ENCODE assay signal across 8 mouse cellular contexts in genomic region chr6:71909384-71909783, GRCm38 (mm10). TPM values are rescaled to one million over a fixed set of nuclear protein-coding genes. Genes with fewer than 3 reads are reported as not detected.
DNase-seq lines count a peak whose midpoint lies in the region; ATAC-seq and TF ChIP-seq lines count a peak whose summit lies in the region.

No protein-coding gene starts in this region.

- DNase-seq in heart, embryonic 10.5 days (ENCODE audit: low spot score), result no peak
- DNase-seq in heart, postnatal 4 days, result no peak
- DNase-seq in frontal cortex, adult 2 months (ENCODE audit: extremely low spot score in 1 of 2, low spot score in 1 of 2), result no peak
- no peak for DNase-seq in urinary bladder, adult 2 months (ENCODE audit: low spot score)

- H3K9ac ChIP-seq in ES-Bruce4 (ENCODE audit: low read depth, poor library complexity, severe bottlenecking), result peak overlapping the region; percentile 32
- H3K9ac ChIP-seq in forebrain, embryonic 16.5 days (replicated peaks; ENCODE audit: low read depth, low read length), result peak overlapping the region; percentile 55
- H3K9ac ChIP-seq in liver, embryonic 16.5 days (ENCODE audit: low read depth, low read length), result peak overlapping the region; percentile 73

- TF ChIP-seq CTCF in ES-Bruce4 (IDR thresholded peaks at IDR 0.05; ENCODE audit: low read depth, low read length), result no peak

- peaks cover 21% of the 10 kb centered on the region for H3K4me1 ChIP-seq in heart, embryonic 10.5 days
- H3K4me1 ChIP-seq in ES-Bruce4 (ENCODE audit: control insufficient read depth, insufficient read depth, low read length), result no peaks in the 10 kb centered on the region
- H3K4me1 ChIP-seq in forebrain, embryonic 16.5 days (replicated peaks; ENCODE audit: control insufficient read depth, insufficient read depth, low read length), result peaks cover 14% of the 10 kb centered on the region
- H3K4me1 ChIP-seq in liver, embryonic 16.5 days (ENCODE audit: control insufficient read depth, low read depth, low read length), result peaks cover 25% of the 10 kb centered on the region

- peak overlapping the region; percentile 79 for H3K4me3 ChIP-seq in heart, embryonic 10.5 days
- peak overlapping the region; percentile 80 for H3K4me3 ChIP-seq in ES-Bruce4 (ENCODE audit: low read depth, low read length)
- peak overlapping the region; percentile 91 for H3K4me3 ChIP-seq in forebrain, embryonic 16.5 days (replicated peaks; ENCODE audit: low read length)
- H3K4me3 ChIP-seq in liver, embryonic 16.5 days (ENCODE audit: low read depth, low read length), result peak overlapping the region; percentile 80

- 18% methylated on average over 10 of the region's 10 CpGs for WGBS in heart, embryonic 10.5 days
- WGBS in forebrain, embryonic 16.5 days, result 33% methylated on average over 10 of the region's 10 CpGs
- WGBS in liver, embryonic 16.5 days (ENCODE audit: insufficient replicate concordance), result 11% methylated on average over 10 of the region's 10 CpGs

- TF ChIP-seq POLR2A in ES-Bruce4 (IDR thresholded peaks at IDR 0.05; ENCODE audit: insufficient read depth, low read length), result no peak

- H3K9me3 ChIP-seq in heart, embryonic 10.5 days, result no peaks in the 10 kb centered on the region
- H3K9me3 ChIP-seq in ES-Bruce4 (replicated peaks; ENCODE audit: control insufficient read depth, insufficient read depth, low read length, poor library complexity, severe bottlenecking), result no peaks in the 10 kb centered on the region
- no peaks in the 10 kb centered on the region for H3K9me3 ChIP-seq in forebrain, embryonic 16.5 days (ENCODE audit: control insufficient read depth, low read length)
- no peaks in the 10 kb centered on the region for H3K9me3 ChIP-seq in liver, embryonic 16.5 days (replicated peaks; ENCODE audit: control insufficient read depth, low read length)

- peaks cover 35% of the 10 kb centered on the region for H3K36me3 ChIP-seq in heart, embryonic 10.5 days
- H3K36me3 ChIP-seq in ES-Bruce4 (ENCODE audit: control insufficient read depth, insufficient read depth, low read length, poor library complexity, severe bottlenecking), result peaks cover 38% of the 10 kb centered on the region
- H3K36me3 ChIP-seq in forebrain, embryonic 16.5 days (ENCODE audit: control insufficient read depth, insufficient read depth), result peaks cover 8% of the 10 kb centered on the region
- H3K36me3 ChIP-seq in liver, embryonic 16.5 days (ENCODE audit: control insufficient read depth, insufficient read depth), result no peaks in the 10 kb centered on the region; the same call in 1 of the 2 replicates

- H3K27ac ChIP-seq in heart, embryonic 10.5 days, result peak overlapping the region; percentile 96
- H3K27ac ChIP-seq in ES-Bruce4 (ENCODE audit: insufficient read depth, low read length), result no peak overlapping the region
- H3K27ac ChIP-seq in forebrain, embryonic 16.5 days (ENCODE audit: low read length), result peak overlapping the region; percentile 71; the same call in 1 of the 2 replicates
- 0 out of 2 replicates have a peak overlapping the region, but pooled peaks have one; percentile 20 for H3K27ac ChIP-seq in liver, embryonic 16.5 days (ENCODE audit: low read length)

- H3K4me2 ChIP-seq in forebrain, embryonic 16.5 days (ENCODE audit: low read length), result peak overlapping the region; percentile 64
- peak overlapping the region; percentile 67 for H3K4me2 ChIP-seq in liver, embryonic 16.5 days (ENCODE audit: low read depth, low read length)

- no peak for TF ChIP-seq EP300 in ES-Bruce4 (IDR thresholded peaks at IDR 0.05; ENCODE audit: insufficient read depth, low read depth, low read length)

- no peak for ATAC-seq in forebrain, embryonic 16.5 days
- no peak for ATAC-seq in liver, embryonic 16.5 days (ENCODE audit: low read depth)
- ATAC-seq in cerebellum, adult (ENCODE audit: insufficient number of reproducible peaks, low FRiP score, low TSS enrichment), result no peak

- no peaks in the 10 kb centered on the region for H3K27me3 ChIP-seq in heart, embryonic 10.5 days (ENCODE audit: insufficient read depth, poor library complexity, severe bottlenecking)
- no peaks in the 10 kb centered on the region for H3K27me3 ChIP-seq in ES-Bruce4 (ENCODE audit: control insufficient read depth, insufficient read depth, low read length, poor library complexity, severe bottlenecking)
- no peaks in the 10 kb centered on the region for H3K27me3 ChIP-seq in forebrain, embryonic 16.5 days (replicated peaks; ENCODE audit: control insufficient read depth, insufficient read depth, low read length)
- no peaks in the 10 kb centered on the region for H3K27me3 ChIP-seq in liver, embryonic 16.5 days (ENCODE audit: control insufficient read depth, insufficient read depth, low read depth, low read length)

RNA-seq across cellular contexts. Expression of gene Polr1a, which starts 0.5 kb away (rescaled TPM):
- 37.8 and 40.0 TPM in 2 replicates for polyA plus RNA-seq in heart, embryonic 10.5 days (2016; fragmentation: Nextera tagmentation; extraction: Ambion mirVana)
- total RNA-seq in heart, postnatal 4 days (2021), result 10 to 100 TPM; 32.3 to 35.7 TPM
- polyA plus RNA-seq in ES-Bruce4 (2011; ENCODE audit: insufficient read depth, insufficient read length, low read depth, missing spikeins), result 65.4 and 68.0 TPM in 2 replicates
- 20.1 and 21.2 TPM in 2 replicates for polyA plus RNA-seq in forebrain, embryonic 16.5 days (2015; fragmentation: Nextera tagmentation; extraction: Ambion mirVana)
- polyA plus RNA-seq in liver, embryonic 16.5 days (2015; fragmentation: Nextera tagmentation; extraction: Ambion mirVana), result 13.8 and 14.3 TPM in 2 replicates
- polyA plus RNA-seq in frontal cortex, adult 2 months (2012; rRNA removed), result 15.8 and 18.0 TPM in 2 replicates
- 12.7 and 13.1 TPM in 2 replicates for polyA plus RNA-seq in urinary bladder, adult 2 months (2012; rRNA removed)

RNA-seq across cellular contexts. Expression of gene Ptcd3, which starts 0.8 kb away (rescaled TPM):
- polyA plus RNA-seq in heart, embryonic 10.5 days (2016; fragmentation: Nextera tagmentation; extraction: Ambion mirVana), result 140 and 141 TPM in 2 replicates
- 100 to 1,000 TPM; 113 to 116 TPM for total RNA-seq in heart, postnatal 4 days (2021)
- 141 and 155 TPM in 2 replicates for polyA plus RNA-seq in ES-Bruce4 (2011; ENCODE audit: insufficient read depth, insufficient read length, low read depth, missing spikeins)
- 102 and 104 TPM in 2 replicates for polyA plus RNA-seq in forebrain, embryonic 16.5 days (2015; fragmentation: Nextera tagmentation; extraction: Ambion mirVana)
- 47.5 and 50.9 TPM in 2 replicates for polyA plus RNA-seq in liver, embryonic 16.5 days (2015; fragmentation: Nextera tagmentation; extraction: Ambion mirVana)
- 52.4 and 54.8 TPM in 2 replicates for polyA plus RNA-seq in frontal cortex, adult 2 months (2012; rRNA removed)
- 34.1 and 36.6 TPM in 2 replicates for polyA plus RNA-seq in urinary bladder, adult 2 months (2012; rRNA removed)
